Mouse (Mus musculus) G1E (cell line): ENCODE results near the gene Gm11077.

Experiments used
- CTCF ChIP-seq: IDR thresholded peaks from 2 replicates; pipeline ENCODE4 v1.5.1; 2012; ENCODE audit warnings: low read depth, low read length, inconsistent platforms, mixed read lengths
- GATA1 ChIP-seq: IDR thresholded peaks from 2 replicates; pipeline ENCODE4 v1.6.1; 2012; ENCODE audit warnings: borderline replicate concordance, low read length, inconsistent platforms, mixed read lengths
- TAL1 ChIP-seq: conservative IDR thresholded peaks from 2 replicates; pipeline ENCODE4 v1.6.1; 2012; ENCODE audit warnings: low read depth, low read length, inconsistent platforms, mixed read lengths

DNA sequence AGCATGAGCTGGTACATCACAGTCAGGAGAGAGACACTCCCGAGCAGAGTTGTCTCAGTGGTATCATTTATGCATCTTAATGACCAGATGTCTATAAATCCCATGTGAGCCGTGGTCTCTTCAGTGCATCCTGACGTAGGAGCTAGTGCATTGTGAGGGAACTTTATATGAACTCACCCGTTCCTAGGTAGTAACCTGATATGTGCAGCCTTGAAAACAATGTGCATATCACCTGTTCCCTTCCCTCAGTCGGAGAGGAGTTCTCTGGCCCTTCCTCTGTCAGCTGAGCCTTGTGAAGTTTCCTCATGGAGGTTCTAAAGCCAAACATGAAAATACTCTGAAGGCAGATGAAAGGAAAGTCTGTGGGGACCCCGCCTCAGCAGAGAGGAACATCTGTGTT, 27.8 kb upstream of the Gm11077 start:
- TF ChIP-seq CTCF, result no peak
- TF ChIP-seq GATA1, result no peak
- no peak for TF ChIP-seq TAL1
